In the genomic region with DNA sequence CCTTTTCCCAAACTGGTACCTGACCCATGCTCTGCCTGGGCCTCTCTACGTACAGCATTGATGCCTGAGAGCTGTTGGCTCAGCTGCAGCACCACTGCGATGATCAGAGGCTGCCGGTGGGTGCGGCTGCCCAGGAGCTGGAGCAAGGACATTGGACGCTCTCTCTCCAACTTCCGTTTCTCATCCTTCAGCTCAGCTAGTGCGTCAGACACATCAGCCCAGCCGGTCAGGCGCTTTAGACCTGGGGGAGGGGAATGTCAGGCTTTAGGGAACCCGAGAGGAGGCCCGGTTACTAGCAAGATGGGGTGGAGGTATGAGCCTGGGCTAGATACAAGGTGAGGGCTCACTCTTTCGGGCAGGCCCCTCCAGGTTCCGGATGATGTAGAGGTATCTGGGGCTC, we compare ENCODE assay signal across 15 mouse cellular contexts. TPM values are rescaled to one million over a fixed set of nuclear protein-coding genes. Genes with fewer than 3 reads are reported as not detected.
DNase-seq lines count a peak whose midpoint lies in the region; ATAC-seq and TF ChIP-seq lines count a peak whose summit lies in the region.
"Had no signal": no experiment of that assay in that cellular context is flagged by ENCODE, and none has a peak within 500 bp of the region (broad histone marks: within the 10 kb centered on the region; RNA-seq: fewer than 3 reads in every experiment).

No protein-coding gene starts in this region.

- H3K4me3 ChIP-seq in heart, adult 2 months = no peak overlapping the region
- H3K4me3 ChIP-seq in stomach, embryonic 14.5 days (ENCODE audit: low read depth, low read length) = no peak overlapping the region
- H3K4me3 ChIP-seq in stomach, postnatal 0 days (ENCODE audit: low read depth, low read length) = no peak overlapping the region
- H3K4me3 ChIP-seq in liver, embryonic 13.5 days (replicated peaks) = peak overlapping the region; percentile 78
- H3K4me3 ChIP-seq in hindbrain, embryonic 12.5 days = no peak overlapping the region
- H3K4me3 ChIP-seq: left cerebral cortex, adult 2 months; midbrain, embryonic 15.5 days had no signal

- H3K9ac ChIP-seq in heart, adult 2 months (ENCODE audit: low read depth, low read length) = no peak overlapping the region
- no peak overlapping the region for H3K9ac ChIP-seq in stomach, embryonic 14.5 days (replicated peaks; ENCODE audit: low read depth, low read length)
- no peak overlapping the region for H3K9ac ChIP-seq in stomach, postnatal 0 days (ENCODE audit: low read length)
- peak overlapping the region; percentile 87 for H3K9ac ChIP-seq in liver, embryonic 13.5 days
- H3K9ac ChIP-seq in hindbrain, embryonic 12.5 days = no peak overlapping the region
- H3K9ac ChIP-seq: midbrain, embryonic 15.5 days had no signal

- 0 out of 2 replicates have a peak overlapping the region, but pooled peaks have one; percentile 55 for H3K4me2 ChIP-seq in stomach, embryonic 14.5 days (replicated peaks; ENCODE audit: low read depth, low read length)
- no peak overlapping the region for H3K4me2 ChIP-seq in stomach, postnatal 0 days (replicated peaks; ENCODE audit: low read depth)
- peak overlapping the region; percentile 95 for H3K4me2 ChIP-seq in liver, embryonic 13.5 days
- no peak overlapping the region for H3K4me2 ChIP-seq in hindbrain, embryonic 12.5 days (replicated peaks)
- H3K4me2 ChIP-seq: midbrain, embryonic 15.5 days had no signal

- no peak for TF ChIP-seq EP300 in heart, adult 2 months (IDR thresholded peaks at IDR 0.05; ENCODE audit: insufficient read depth, low read depth, low read length)
- no peak for TF ChIP-seq EP300 in stomach, postnatal 0 days (optimal IDR thresholded peaks at IDR 0.05)

- TF ChIP-seq CTCF in heart, adult 2 months (IDR thresholded peaks at IDR 0.05) = no peak
- no peak for TF ChIP-seq CTCF in stomach, postnatal 0 days (IDR thresholded peaks at IDR 0.05; ENCODE audit: low read depth)

- no peak for ATAC-seq in stomach, embryonic 14.5 days (ENCODE audit: insufficient number of reproducible peaks, insufficient read depth, low FRiP score, low read depth)
- no peak for ATAC-seq in stomach, postnatal 0 days (ENCODE audit: low FRiP score, low TSS enrichment)
- ATAC-seq in liver, embryonic 13.5 days (ENCODE audit: low read depth) = no peak
- ATAC-seq in hindbrain, embryonic 12.5 days (ENCODE audit: low FRiP score) = no peak
- ATAC-seq: midbrain, embryonic 15.5 days had no signal

- peak overlapping the region; percentile 97; the same call in 1 of the 2 replicates for H3K27ac ChIP-seq in heart, adult 2 months
- H3K27ac ChIP-seq in stomach, embryonic 14.5 days (ENCODE audit: low read length) = no peak overlapping the region
- H3K27ac ChIP-seq in stomach, postnatal 0 days (replicated peaks) = no peak overlapping the region
- H3K27ac ChIP-seq in liver, embryonic 13.5 days = peak overlapping the region; percentile 93
- H3K27ac ChIP-seq in hindbrain, embryonic 12.5 days = no peak overlapping the region
- H3K27ac ChIP-seq: left cerebral cortex, adult 2 months; midbrain, embryonic 15.5 days had no signal

- no peaks in the 10 kb centered on the region for H3K79me2 ChIP-seq in heart, adult 2 months (replicated peaks; ENCODE audit: control insufficient read depth, insufficient read depth, low read length)

- no peak for TF ChIP-seq POLR2A in heart, adult 2 months (IDR thresholded peaks at IDR 0.05; ENCODE audit: insufficient read depth, low read depth, low read length)

- no peaks in the 10 kb centered on the region for H3K9me3 ChIP-seq in stomach, embryonic 14.5 days (ENCODE audit: control insufficient read depth, low read depth, low read length)
- no peaks in the 10 kb centered on the region for H3K9me3 ChIP-seq in stomach, postnatal 0 days (ENCODE audit: control insufficient read depth, low read length)
- H3K9me3 ChIP-seq in liver, embryonic 13.5 days (replicated peaks) = no peaks in the 10 kb centered on the region
- H3K9me3 ChIP-seq in hindbrain, embryonic 12.5 days (replicated peaks) = no peaks in the 10 kb centered on the region
- H3K9me3 ChIP-seq: midbrain, embryonic 15.5 days had no signal

- intact Hi-C loops in heart, adult 2 months (cut with DNase I) = no loop called here
- intact Hi-C loops in heart, postnatal 14 days (cut with DNase I) = no loop called here
- intact Hi-C loops in left cerebral cortex, postnatal 14 days (cut with DNase I) = no loop called here

- H3K36me3 ChIP-seq in heart, adult 2 months (ENCODE audit: control insufficient read depth, insufficient read depth, low read length) = peaks cover 4% of the 10 kb centered on the region; the same call in 1 of the 2 replicates
- H3K36me3 ChIP-seq in stomach, embryonic 14.5 days (ENCODE audit: control insufficient read depth, insufficient read depth, low read length) = peaks cover 21% of the 10 kb centered on the region
- peaks cover 3% of the 10 kb centered on the region; the same call in 1 of the 2 replicates for H3K36me3 ChIP-seq in stomach, postnatal 0 days (ENCODE audit: control insufficient read depth, insufficient read depth, low read length)
- H3K36me3 ChIP-seq in liver, embryonic 13.5 days = peaks cover 41% of the 10 kb centered on the region
- H3K36me3 ChIP-seq in hindbrain, embryonic 12.5 days = no peaks in the 10 kb centered on the region
- H3K36me3 ChIP-seq: midbrain, embryonic 15.5 days had no signal

- peak; percentile 8 to 24 for DNase-seq in heart, adult 2 months
- DNase-seq in heart, postnatal 14 days = no peak
- no peak for DNase-seq in stomach, postnatal 0 days (ENCODE audit: low spot score)
- DNase-seq in liver, embryonic 13.5 days = no peak
- DNase-seq in left cerebral cortex, postnatal 14 days (ENCODE audit: low spot score in 2 of 2) = no peak
- DNase-seq: cerebellum, adult 9-10 months; kidney, adult 2 months; lung, postnatal 36 days; right cerebral cortex, postnatal 4 days; thymus, postnatal 4 days had no signal

- H3K4me1 ChIP-seq in heart, adult 2 months (ENCODE audit: control insufficient read depth, insufficient read depth, low read length) = no peaks in the 10 kb centered on the region; the same call in 1 of the 2 replicates
- H3K4me1 ChIP-seq in stomach, embryonic 14.5 days (ENCODE audit: control insufficient read depth, insufficient read depth, low read length) = no peaks in the 10 kb centered on the region; the same call in 1 of the 2 replicates
- no peaks in the 10 kb centered on the region for H3K4me1 ChIP-seq in stomach, postnatal 0 days (replicated peaks; ENCODE audit: control insufficient read depth, insufficient read depth)
- peaks cover 60% of the 10 kb centered on the region for H3K4me1 ChIP-seq in liver, embryonic 13.5 days (replicated peaks)
- peaks cover 16% of the 10 kb centered on the region for H3K4me1 ChIP-seq in hindbrain, embryonic 12.5 days

- H3K27me3 ChIP-seq in heart, adult 2 months (ENCODE audit: control insufficient read depth, insufficient read depth, low read length) = no peaks in the 10 kb centered on the region
- no peaks in the 10 kb centered on the region for H3K27me3 ChIP-seq in stomach, embryonic 14.5 days (ENCODE audit: control insufficient read depth, insufficient read depth, low read length)
- H3K27me3 ChIP-seq in stomach, postnatal 0 days (ENCODE audit: control insufficient read depth, insufficient read depth, low read length) = no peaks in the 10 kb centered on the region
- peaks cover 58% of the 10 kb centered on the region for H3K27me3 ChIP-seq in liver, embryonic 13.5 days
- H3K27me3 ChIP-seq in hindbrain, embryonic 12.5 days = no peaks in the 10 kb centered on the region

- WGBS in heart, adult 2 months = 58% methylated on average over 13 of the region's 13 CpGs
- 59% methylated on average over 13 of the region's 13 CpGs for WGBS in stomach, embryonic 14.5 days
- WGBS in stomach, postnatal 0 days = 73% methylated on average over 13 of the region's 13 CpGs
- 66% methylated on average over 13 of the region's 13 CpGs for WGBS in liver, embryonic 13.5 days (ENCODE audit: insufficient replicate concordance)
- WGBS in hindbrain, embryonic 12.5 days = 77% methylated on average over 13 of the region's 13 CpGs

RNA-seq across cellular contexts. Expression of gene Slc2a4, which starts 2.8 kb away (rescaled TPM):
- 100 to 1,000 TPM; 363 to 456 TPM for total RNA-seq in heart, adult 2 months (2021)
- polyA plus RNA-seq in heart, adult 2 months (2012; rRNA removed) = 516 and 737 TPM in 2 replicates
- total RNA-seq in heart, postnatal 14 days (2021) = 100 to 1,000 TPM; 206 to 234 TPM
- 31.3 and 31.5 TPM in 2 replicates for polyA plus RNA-seq in stomach, embryonic 14.5 days (2014; fragmentation: Nextera tagmentation; extraction: Ambion mirVana)
- 36.4 and 40.5 TPM in 2 replicates for polyA plus RNA-seq in stomach, postnatal 0 days (2015; fragmentation: Nextera tagmentation; extraction: Ambion mirVana)
- 14.2 TPM in 2 replicates for polyA plus RNA-seq in liver, embryonic 13.5 days (2015; fragmentation: Nextera tagmentation; extraction: Ambion mirVana)
- total RNA-seq in left cerebral cortex, postnatal 14 days (2021) = 1 to 10 TPM; 1.9 to 2.4 TPM
- 9.6 and 12.9 TPM in 2 replicates for polyA plus RNA-seq in hindbrain, embryonic 12.5 days (2016; fragmentation: Nextera tagmentation; extraction: Ambion mirVana)
- total RNA-seq: granulocyte monocyte progenitor cell, adult 5-6 weeks had no signal

RNA-seq across cellular contexts. Expression of gene Ybx2, which starts 9.6 kb away (rescaled TPM):
- total RNA-seq in heart, adult 2 months (2021) = 10 to 100 TPM; 16.7 to 22.6 TPM
- polyA plus RNA-seq in heart, adult 2 months (2012; rRNA removed) = 64.2 and 66.2 TPM in 2 replicates
- 10 to 100 TPM; 14.4 to 21.8 TPM for total RNA-seq in heart, postnatal 14 days (2021)
- 6.6 and 8.9 TPM in 2 replicates for polyA plus RNA-seq in stomach, embryonic 14.5 days (2014; fragmentation: Nextera tagmentation; extraction: Ambion mirVana)
- 1.4 and 1.7 TPM in 2 replicates for polyA plus RNA-seq in stomach, postnatal 0 days (2015; fragmentation: Nextera tagmentation; extraction: Ambion mirVana)
- polyA plus RNA-seq in liver, embryonic 13.5 days (2015; fragmentation: Nextera tagmentation; extraction: Ambion mirVana) = 0.28 and 0.30 TPM in 2 replicates
- total RNA-seq in left cerebral cortex, postnatal 14 days (2021) = 10 to 100 TPM in 1 of 2 experiments, 1 to 10 TPM in 1; 8.4 to 11.3 TPM
- 5.5 and 9.0 TPM in 2 replicates for polyA plus RNA-seq in hindbrain, embryonic 12.5 days (2016; fragmentation: Nextera tagmentation; extraction: Ambion mirVana)

RNA-seq across cellular contexts. Expression of gene Cldn7, which starts 19.4 kb away (rescaled TPM):
- total RNA-seq in heart, adult 2 months (2021) = not detected
- polyA plus RNA-seq in heart, adult 2 months (2012; rRNA removed) = 0.50 and 3.5 TPM in 2 replicates
- under 1 TPM in 1 of 2 experiments, not detected in 1; 0.48 TPM for total RNA-seq in heart, postnatal 14 days (2021)
- polyA plus RNA-seq in stomach, embryonic 14.5 days (2014; fragmentation: Nextera tagmentation; extraction: Ambion mirVana) = 196 and 205 TPM in 2 replicates
- polyA plus RNA-seq in stomach, postnatal 0 days (2015; fragmentation: Nextera tagmentation; extraction: Ambion mirVana) = 119 and 125 TPM in 2 replicates
- polyA plus RNA-seq in liver, embryonic 13.5 days (2015; fragmentation: Nextera tagmentation; extraction: Ambion mirVana) = 2.4 and 4.2 TPM in 2 replicates
- not detected for total RNA-seq in left cerebral cortex, postnatal 14 days (2021)
- 9.5 and 21.8 TPM in 2 replicates for polyA plus RNA-seq in hindbrain, embryonic 12.5 days (2016; fragmentation: Nextera tagmentation; extraction: Ambion mirVana)
- total RNA-seq: granulocyte monocyte progenitor cell, adult 5-6 weeks; left cerebral cortex, adult 2 months had no signal

RNA-seq across cellular contexts. Expression of gene Eif5a, which starts 23.5 kb away (rescaled TPM):
- total RNA-seq in heart, adult 2 months (2021) = 100 to 1,000 TPM; 397 to 444 TPM
- 360 and 540 TPM in 2 replicates for polyA plus RNA-seq in heart, adult 2 months (2012; rRNA removed)
- 100 to 1,000 TPM; 434 to 455 TPM for total RNA-seq in heart, postnatal 14 days (2021)
- polyA plus RNA-seq in stomach, embryonic 14.5 days (2014; fragmentation: Nextera tagmentation; extraction: Ambion mirVana) = 1,510 and 1,553 TPM in 2 replicates
- polyA plus RNA-seq in stomach, postnatal 0 days (2015; fragmentation: Nextera tagmentation; extraction: Ambion mirVana) = 1,169 and 1,205 TPM in 2 replicates
- polyA plus RNA-seq in liver, embryonic 13.5 days (2015; fragmentation: Nextera tagmentation; extraction: Ambion mirVana) = 1,847 and 1,941 TPM in 2 replicates
- total RNA-seq in left cerebral cortex, postnatal 14 days (2021) = 100 to 1,000 TPM; 468 to 473 TPM
- polyA plus RNA-seq in hindbrain, embryonic 12.5 days (2016; fragmentation: Nextera tagmentation; extraction: Ambion mirVana) = 1,354 and 1,360 TPM in 2 replicates

RNA-seq across cellular contexts. Expression of gene Gps2, which starts 31.5 kb away (rescaled TPM):
- total RNA-seq in heart, adult 2 months (2021) = 10 to 100 TPM; 27.2 to 28.4 TPM
- polyA plus RNA-seq in heart, adult 2 months (2012; rRNA removed) = 53.9 and 63.9 TPM in 2 replicates
- 10 to 100 TPM; 28.8 to 30.6 TPM for total RNA-seq in heart, postnatal 14 days (2021)
- 71.3 and 80.0 TPM in 2 replicates for polyA plus RNA-seq in stomach, embryonic 14.5 days (2014; fragmentation: Nextera tagmentation; extraction: Ambion mirVana)
- polyA plus RNA-seq in stomach, postnatal 0 days (2015; fragmentation: Nextera tagmentation; extraction: Ambion mirVana) = 40.6 and 43.3 TPM in 2 replicates
- polyA plus RNA-seq in liver, embryonic 13.5 days (2015; fragmentation: Nextera tagmentation; extraction: Ambion mirVana) = 107 and 116 TPM in 2 replicates
- 10 to 100 TPM; 24.9 to 26.0 TPM for total RNA-seq in left cerebral cortex, postnatal 14 days (2021)
- polyA plus RNA-seq in hindbrain, embryonic 12.5 days (2016; fragmentation: Nextera tagmentation; extraction: Ambion mirVana) = 84.7 and 90.1 TPM in 2 replicates

Comparison
In these comparisons a context has a peak if more than half of its experiments do, and no peak if none do; other contexts are left out.
1. DNase-seq: peak in heart, adult 2 months (2 of 2); none in heart, postnatal 14 days (0 of 2), stomach, postnatal 0 days (single experiment), liver, embryonic 13.5 days (single experiment) and left cerebral cortex, postnatal 14 days (0 of 2).
2. H3K4me2 ChIP-seq: peak in stomach, embryonic 14.5 days (single experiment) and liver, embryonic 13.5 days (single experiment); none in stomach, postnatal 0 days (single experiment) and hindbrain, embryonic 12.5 days (single experiment).
3. H3K27ac ChIP-seq: peak in heart, adult 2 months (single experiment) and liver, embryonic 13.5 days (single experiment); none in stomach, embryonic 14.5 days (single experiment), stomach, postnatal 0 days (single experiment) and hindbrain, embryonic 12.5 days (single experiment).
4. RNA of gene Slc2a4, which starts 2.8 kb away (polyA plus RNA-seq): 516 to 737 TPM in heart, adult 2 months; 36.4 to 40.5 TPM in stomach, postnatal 0 days, 31.3 to 31.5 TPM in stomach, embryonic 14.5 days, 14.2 TPM in liver, embryonic 13.5 days and 9.6 to 12.9 TPM in hindbrain, embryonic 12.5 days; every median in the first group is over 10 times any median in the second.